Mouse (Mus musculus) bone marrow, adult 2 months (tissue): ENCODE data around the gene Zdhhc20. TPM values are rescaled to one million over a fixed set of nuclear protein-coding genes. Genes with fewer than 3 reads are reported as not detected.
A peak's percentile ranks its signal among the peaks of the same experiment; 100 is the strongest.

Experiments used
- H3K27ac ChIP-seq: fragments of 200-500 bp; 2 replicates; pipeline ENCODE4 v1.5.1; 2012; ENCODE audit warnings: low read depth, mild to moderate bottlenecking, control low read depth, inconsistent platforms, low read length; ENCODE audit not compliant: control insufficient read depth, poor library complexity, insufficient read depth
- H3K4me1 ChIP-seq: fragments of 200-500 bp; 2 replicates; pipeline ENCODE4 v1.6.1; 2011; ENCODE audit warnings: low read length; ENCODE audit not compliant: control insufficient read depth, insufficient read depth
- H3K4me3 ChIP-seq: fragments of 200-500 bp; replicated peaks from 2 replicates; pipeline ENCODE3; 2011; ENCODE audit warnings: mild to moderate bottlenecking, low read depth, low read length, control low read depth; ENCODE audit not compliant: control insufficient read depth
- CTCF ChIP-seq: fragments of 200-500 bp; IDR thresholded peaks from 2 replicates; pipeline ENCODE4 v1.5.1; 2011; ENCODE audit warnings: low read length, control low read depth; ENCODE audit not compliant: control insufficient read depth, insufficient read depth
- POLR2A ChIP-seq: fragments of 200-500 bp; IDR thresholded peaks from 2 replicates; pipeline ENCODE4 v1.6.1; 2011; ENCODE audit warnings: low read depth, mild to moderate bottlenecking, control low read depth, low read length, borderline replicate concordance; ENCODE audit not compliant: control insufficient read depth
- WGBS: fragments of 180-500 bp; shearing (Covaris S2); methylation state at CpG from one replicate; pipeline ENCODE4 v1.1.7; 2018; 5-methylcytosine and 5-hydroxymethylcytosine counted together
- polyA plus RNA-seq: library from polyadenylated mRNA; stranded (reverse); fragments of >200 nt; gene quantifications from 2 replicates; pipeline ENCODE4 v1.2.4, GENCODE M21; 2011; ENCODE audit warnings: low replicate concordance; ENCODE audit not compliant: missing spikeins, insufficient read depth, insufficient read length

The Zdhhc20 gene
- polyA plus RNA-seq, 1 experiment, result 9.3 TPM

- Histone ChIP-seq H3K4me1 (peaks cover 1% of the 10 kb centered on the region; the same call in 1 of the 2 replicates), H3K4me3 (peak within 1 kb of the TSS; percentile 93), H3K27ac (peak within 1 kb of the TSS; percentile 95)
- WGBS, result under 1% methylated on average over 96 of the region's 96 CpGs
- TF ChIP-seq CTCF, result peak; percentile 11; the same call in 1 of the 2 replicates
- TF ChIP-seq POLR2A, result peak; percentile 85; the same call in 1 of the 2 replicates
These were observed 64.0 kb downstream of the Zdhhc20 start, which contains the start of the genes Ska3 and Mrpl57 for GRCm38 (mm10) chr14:57825788-57826751. Gene Ska3, minus strand, starts transcription at chr14:57826185. Gene Mrpl57, plus strand, starts transcription at chr14:57826234.

- no peak for TF ChIP-seq POLR2A
- TF ChIP-seq CTCF, result no peak
- Histone ChIP-seq H3K4me3 (no peak overlapping the region), H3K27ac (no peak overlapping the region), H3K4me1 (no peaks in the 10 kb centered on the region; the same call in none of the 2 replicates)
- 62% methylated on average over 4 of the region's 4 CpGs for WGBS
These were observed 69.2 kb downstream of the Zdhhc20 start for GRCm38 (mm10) chr14:57820839-57821238.

- Histone ChIP-seq H3K4me1 (no peaks in the 10 kb centered on the region), H3K27ac (no peak overlapping the region), H3K4me3 (no peak overlapping the region)
- no peak for TF ChIP-seq CTCF
- TF ChIP-seq POLR2A, result no peak
- WGBS, result 96% methylated on average over 5 of the region's 5 CpGs
These were observed 78.2 kb downstream of the Zdhhc20 start for GRCm38 (mm10) chr14:57811844-57812243.

GRCm38 (mm10) chr14:57810886-57811285, 79.2 kb downstream of the Zdhhc20 start:
- Histone ChIP-seq H3K4me1 (no peaks in the 10 kb centered on the region), H3K4me3 (no peak overlapping the region), H3K27ac (no peak overlapping the region)
- WGBS, result 86% methylated on average over 2 of the region's 2 CpGs
- TF ChIP-seq POLR2A (no peak), CTCF (no peak)

GRCm38 (mm10) chr14:57808558-57808957, 81.5 kb downstream of the Zdhhc20 start:
- WGBS, result 45% methylated on average over 5 of the region's 5 CpGs
- TF ChIP-seq CTCF (peak; percentile 28), POLR2A (no peak)
- Histone ChIP-seq H3K4me1 (no peaks in the 10 kb centered on the region), H3K4me3 (no peak overlapping the region), H3K27ac (no peak overlapping the region)

GRCm38 (mm10) chr14:57803731-57804130, 86.3 kb downstream of the Zdhhc20 start:
- H3K4me3 ChIP-seq, result no peak overlapping the region
- no peak overlapping the region for H3K27ac ChIP-seq
- no peak for TF ChIP-seq POLR2A
- TF ChIP-seq CTCF, result no peak
- 86% methylated on average over 4 of the region's 4 CpGs for WGBS
- no peaks in the 10 kb centered on the region; the same call in 1 of the 2 replicates for H3K4me1 ChIP-seq

- H3K27ac ChIP-seq, result peak within 1 kb of the TSS; percentile 53
These were observed 91.8 kb downstream of the Zdhhc20 start, which contains the start of gene Sap18 for GRCm38 (mm10) chr14:57797991-57798931. Gene Sap18, plus strand, starts transcription at chr14:57798180.

GRCm38 (mm10) chr14:57797551-57797950, 92.5 kb downstream of the Zdhhc20 start:
- TF ChIP-seq POLR2A (no peak), CTCF (no peak)
- peak overlapping the region; percentile 55 for H3K4me3 ChIP-seq
- H3K4me1 ChIP-seq, result no peaks in the 10 kb centered on the region; the same call in 1 of the 2 replicates

More at GRCm38 (mm10) chr14:57797991-57798931, 91.8 kb downstream of the Zdhhc20 start, which contains the start of gene Sap18:
- no peaks in the 10 kb centered on the region; the same call in 1 of the 2 replicates for H3K4me1 ChIP-seq
- TF ChIP-seq CTCF (no peak), POLR2A (peak; percentile 82)
- H3K4me3 ChIP-seq, result peak within 1 kb of the TSS; percentile 89
- WGBS, result under 1% methylated on average over 99 of the region's 99 CpGs

More at GRCm38 (mm10) chr14:57797551-57797950, 92.5 kb downstream of the Zdhhc20 start:
- peak overlapping the region; percentile 8; the same call in 1 of the 2 replicates for H3K27ac ChIP-seq
- WGBS, result 17% methylated on average over 7 of the region's 7 CpGs
